Mouse (Mus musculus) embryonic facial prominence, embryonic 14.5 days (tissue): Measurements from ENCODE around the gene Unc13b. TPM values are rescaled to one million over a fixed set of nuclear protein-coding genes. Genes with fewer than 3 reads are reported as not detected.
A peak's percentile ranks its signal among the peaks of the same experiment; 100 is the strongest.

Experiments
- ATAC-seq: fragments of 200-750 bp; cut with Nextera tagmentation; 2 replicates; pipeline ENCODE4 v1.8.0; 2017; ENCODE audit warnings: low read depth, moderate number of reproducible peaks, moderate TSS enrichment
- DNase-seq: peaks from one replicate; pipeline ENCODE4 v3.0.0-alpha.2; 2015; ENCODE audit warnings: low spot score
- H3K27ac ChIP-seq: fragments of 300-500 bp; sonication (generic); replicated peaks from 2 replicates; pipeline ENCODE4 v1.5.1; 2014; ENCODE audit warnings: low read depth, mild to moderate bottlenecking, low read length, moderate library complexity
- H3K27me3 ChIP-seq: fragments of 300-500 bp; sonication (generic); replicated peaks from 2 replicates; pipeline ENCODE4 v1.6.1; 2014; ENCODE audit warnings: low read length; ENCODE audit not compliant: control insufficient read depth, insufficient read depth
- H3K36me3 ChIP-seq: fragments of 300-500 bp; sonication (generic); 2 replicates; pipeline ENCODE4 v1.6.1; 2014; ENCODE audit warnings: low read length, mixed read lengths; ENCODE audit not compliant: control insufficient read depth, insufficient read depth
- H3K4me1 ChIP-seq: fragments of 300-500 bp; sonication (generic); 2 replicates; pipeline ENCODE4 v1.6.1; 2014; ENCODE audit warnings: antibody characterized with exemption, low read length; ENCODE audit not compliant: control insufficient read depth, insufficient read depth
- H3K4me2 ChIP-seq: fragments of 300-500 bp; sonication (generic); 2 replicates; pipeline ENCODE4 v1.6.1; 2014; ENCODE audit warnings: low read depth, mild to moderate bottlenecking, low read length, moderate library complexity, mixed read lengths
- H3K4me3 ChIP-seq: fragments of 300-500 bp; sonication (generic); 2 replicates; pipeline ENCODE4 v1.5.1; 2014; ENCODE audit warnings: low read depth, mild to moderate bottlenecking, low read length
- H3K9ac ChIP-seq: fragments of 300-500 bp; sonication (generic); 2 replicates; pipeline ENCODE4 v1.6.1; 2014; ENCODE audit warnings: low read depth, mild to moderate bottlenecking, low read length, moderate library complexity, mixed read lengths
- H3K9me3 ChIP-seq: fragments of 300-500 bp; sonication (generic); 2 replicates; pipeline ENCODE4 v1.6.1; 2016; ENCODE audit warnings: low read length; ENCODE audit not compliant: control insufficient read depth
- WGBS: fragments of 180-500 bp; shearing (Covaris S2); extraction: QIAGEN DNeasy Blood & Tissue Kit; methylation state at CpG from one replicate; pipeline ENCODE4 v1.1.7; 2014; 5-methylcytosine and 5-hydroxymethylcytosine counted together
- polyA plus RNA-seq: library from polyadenylated mRNA; unstranded; fragments of >200 nt; fragmentation: Nextera tagmentation; extraction: Ambion mirVana; gene quantifications from 2 replicates; pipeline ENCODE4 v1.2.1, GENCODE M21; 2014

The Unc13b gene
- polyA plus RNA-seq, 1 experiment from 2014 or later, result 5.5 TPM

- Histone ChIP-seq H3K27me3 (no peaks in the 10 kb centered on the region), H3K4me3 (no peak overlapping the region), H3K9ac (no peak overlapping the region), H3K4me2 (no peak overlapping the region), H3K36me3 (peaks cover 46% of the 10 kb centered on the region), H3K27ac (no peak overlapping the region), H3K4me1 (peaks cover 5% of the 10 kb centered on the region; the same call in 1 of the 2 replicates), H3K9me3 (no peaks in the 10 kb centered on the region)
- DNase-seq, result no peak
- ATAC-seq, result no peak
- WGBS, result 85% methylated on average over 14 of the region's 14 CpGs
Measured at GRCm38 (mm10) chr4:43033481-43033880, 25.3 kb upstream of the Unc13b start.

- H3K9ac ChIP-seq, result no peak overlapping the region
- no peak for ATAC-seq
- no peaks in the 10 kb centered on the region for H3K9me3 ChIP-seq
- H3K27ac ChIP-seq, result no peak overlapping the region
- no peak for DNase-seq
- H3K4me3 ChIP-seq, result no peak overlapping the region
- WGBS, result 96% methylated on average over 6 of the region's 6 CpGs
- no peak overlapping the region for H3K4me2 ChIP-seq
- peaks cover 10% of the 10 kb centered on the region; the same call in 1 of the 2 replicates for H3K4me1 ChIP-seq
- H3K27me3 ChIP-seq, result no peaks in the 10 kb centered on the region
- peaks cover 33% of the 10 kb centered on the region for H3K36me3 ChIP-seq
Measured at GRCm38 (mm10) chr4:43035851-43036250, 22.9 kb upstream of the Unc13b start.

GRCm38 (mm10) chr4:43036356-43036755 is 22.4 kb upstream of the Unc13b start:
- Histone ChIP-seq H3K4me2 (no peak overlapping the region), H3K9ac (no peak overlapping the region), H3K36me3 (peaks cover 33% of the 10 kb centered on the region), H3K9me3 (no peaks in the 10 kb centered on the region), H3K4me1 (peaks cover 10% of the 10 kb centered on the region; the same call in 1 of the 2 replicates), H3K4me3 (no peak overlapping the region), H3K27ac (no peak overlapping the region), H3K27me3 (no peaks in the 10 kb centered on the region)
- DNase-seq, result no peak
- no peak for ATAC-seq
- WGBS, result 84% methylated on average over 8 of the region's 10 CpGs

- H3K4me3 ChIP-seq, result no peak overlapping the region
- no peak overlapping the region for H3K27ac ChIP-seq
- 68% methylated on average over 4 of the region's 4 CpGs for WGBS
Measured at GRCm38 (mm10) chr4:43037860-43038566, 20.7 kb upstream of the Unc13b start.

GRCm38 (mm10) chr4:43038567-43039495 is 19.9 kb upstream of the Unc13b start:
- Histone ChIP-seq H3K9me3 (no peaks in the 10 kb centered on the region), H3K4me2 (peak overlapping the region; percentile 87), H3K4me1 (peaks cover 10% of the 10 kb centered on the region; the same call in 1 of the 2 replicates), H3K9ac (peak overlapping the region; percentile 78), H3K27ac (peak overlapping the region; percentile 67; the same call in 1 of the 2 replicates), H3K36me3 (peaks cover 23% of the 10 kb centered on the region), H3K4me3 (peak overlapping the region; percentile 70), H3K27me3 (no peaks in the 10 kb centered on the region)
- DNase-seq, result peak; percentile 55
- 56% methylated on average over 15 of the region's 15 CpGs for WGBS
- no peak for ATAC-seq

More at GRCm38 (mm10) chr4:43037860-43038566, 20.7 kb upstream of the Unc13b start:
- Histone ChIP-seq H3K9ac (no peak overlapping the region), H3K36me3 (peaks cover 30% of the 10 kb centered on the region), H3K27me3 (no peaks in the 10 kb centered on the region), H3K4me2 (no peak overlapping the region), H3K9me3 (no peaks in the 10 kb centered on the region), H3K4me1 (peaks cover 10% of the 10 kb centered on the region; the same call in 1 of the 2 replicates)
- DNase-seq, result no peak
- ATAC-seq, result no peak

GRCm38 (mm10) chr4:43039609-43040008 is 19.1 kb upstream of the Unc13b start:
- whole genome bisulfite sequencing, result 2% methylated on average over 11 of the region's 11 CpGs

GRCm38 (mm10) chr4:43040114-43040572 is 18.6 kb upstream of the Unc13b start:
- H3K4me2 ChIP-seq, result peak overlapping the region; percentile 87
- H3K9me3 ChIP-seq, result no peaks in the 10 kb centered on the region
- 1% methylated on average over 8 of the region's 25 CpGs for WGBS
- no peaks in the 10 kb centered on the region for H3K27me3 ChIP-seq
- peak overlapping the region; percentile 67; the same call in 1 of the 2 replicates for H3K27ac ChIP-seq
- DNase-seq (peak; percentile 99), ATAC-seq (peak; percentile 98)
- H3K4me3 ChIP-seq, result peak overlapping the region; percentile 70
- H3K4me1 ChIP-seq, result peaks cover 22% of the 10 kb centered on the region
- peaks cover 13% of the 10 kb centered on the region for H3K36me3 ChIP-seq
- peak overlapping the region; percentile 78 for H3K9ac ChIP-seq

More at GRCm38 (mm10) chr4:43039609-43040008, 19.1 kb upstream of the Unc13b start:
- ATAC-seq, result peak; percentile 6
- H3K9me3 ChIP-seq, result no peaks in the 10 kb centered on the region
- H3K27ac ChIP-seq, result peak overlapping the region; percentile 67; the same call in 1 of the 2 replicates
- H3K27me3 ChIP-seq, result no peaks in the 10 kb centered on the region
- peaks cover 17% of the 10 kb centered on the region for H3K4me1 ChIP-seq
- peak overlapping the region; percentile 87 for H3K4me2 ChIP-seq
- peaks cover 15% of the 10 kb centered on the region for H3K36me3 ChIP-seq
- H3K4me3 ChIP-seq, result peak overlapping the region; percentile 70
- H3K9ac ChIP-seq, result peak overlapping the region; percentile 78
- no peak for DNase-seq

GRCm38 (mm10) chr4:43040881-43041547 is 17.7 kb upstream of the Unc13b start:
- Histone ChIP-seq H3K4me3 (no peak overlapping the region), H3K36me3 (peaks cover 7% of the 10 kb centered on the region; the same call in 1 of the 2 replicates), H3K4me1 (peaks cover 22% of the 10 kb centered on the region), H3K27ac (0 out of 2 replicates have a peak overlapping the region, but pooled peaks have one; percentile 5), H3K9me3 (no peaks in the 10 kb centered on the region), H3K27me3 (no peaks in the 10 kb centered on the region), H3K9ac (no peak overlapping the region), H3K4me2 (no peak overlapping the region; the same call in 1 of the 2 replicates)
- DNase-seq, result no peak
- 77% methylated on average over 9 of the region's 9 CpGs for WGBS
- ATAC-seq, result no peak
